Mouse (Mus musculus): ENCODE measurements around the gene Fam117a.

Fam117a gene

GRCm38 (mm10) chr11:95364388-95364787, 27.6 kb downstream of the Fam117a start:
- in situ Hi-C loops (cut with MboI, MseI) = no loop called here

GRCm38 (mm10) chr11:95365596-95365995, 28.8 kb downstream of the Fam117a start:
- in situ Hi-C loops (cut with MboI, MseI) = loop anchor here (5.0 kb wide), 1 partner anchor 43 kb away; no protein-coding TSS in a partner anchor

GRCm38 (mm10) chr11:95366280-95366897, 29.6 kb downstream of the Fam117a start:
- in situ Hi-C loops (cut with MboI, MseI) = loop anchor here (5.0 kb wide), 1 partner anchor 44 kb away; no protein-coding TSS in a partner anchor

GRCm38 (mm10) chr11:95367011-95367735, 30.4 kb downstream of the Fam117a start:
- in situ Hi-C loops (cut with MboI, MseI) = loop anchor here (5.0 kb wide), 1 partner anchor 45 kb away; no protein-coding TSS in a partner anchor

- in situ Hi-C loops (cut with MboI, MseI) = loop anchor here (5.0 kb wide), 1 partner anchor 46 kb away; no protein-coding TSS in a partner anchor
Observed at GRCm38 (mm10) chr11:95368231-95368823, 31.5 kb downstream of the Fam117a start.

- in situ Hi-C loops (cut with MboI, MseI) = loop anchor here (5.0 kb wide), 1 partner anchor 47 kb away; no protein-coding TSS in a partner anchor
Observed at GRCm38 (mm10) chr11:95368871-95369270, 32.1 kb downstream of the Fam117a start.

GRCm38 (mm10) chr11:95369964-95370890, 33.4 kb downstream of the Fam117a start:
- in situ Hi-C loops (cut with MboI, MseI) = loop anchor here (5.0 kb wide), 1 partner anchor 48 kb away; no protein-coding TSS in a partner anchor

- in situ Hi-C loops (cut with MboI, MseI) = no loop called here
Observed at GRCm38 (mm10) chr11:95371182-95371581, 34.4 kb downstream of the Fam117a start.

GRCm38 (mm10) chr11:95378926-95379325, 42.1 kb downstream of the Fam117a start:
- in situ Hi-C loops (cut with MboI, MseI) = no loop called here

GRCm38 (mm10) chr11:95379552-95379951, 42.7 kb downstream of the Fam117a start:
- in situ Hi-C loops (cut with MboI, MseI) = no loop called here

GRCm38 (mm10) chr11:95380711-95381110, 43.9 kb downstream of the Fam117a start:
- in situ Hi-C loops (cut with MboI, MseI) = no loop called here

GRCm38 (mm10) chr11:95381146-95381545, 44.3 kb downstream of the Fam117a start:
- in situ Hi-C loops (cut with MboI, MseI) = no loop called here

- in situ Hi-C loops (cut with MboI, MseI) = no loop called here
Observed at GRCm38 (mm10) chr11:95383331-95383986, 46.6 kb downstream of the Fam117a start.

GRCm38 (mm10) chr11:95384004-95384318, 47.1 kb downstream of the Fam117a start:
- in situ Hi-C loops (cut with MboI, MseI) = no loop called here

GRCm38 (mm10) chr11:95384319-95384972, 47.6 kb downstream of the Fam117a start, which contains the start of gene Slc35b1:
Slc35b1 (plus strand) TSS chr11:95384692.
- in situ Hi-C loops (cut with MboI, MseI) = no loop called here

- in situ Hi-C loops (cut with MboI, MseI) = loop anchor here (5.0 kb wide), 1 partner anchor 37 kb away; no protein-coding TSS in a partner anchor
Observed at GRCm38 (mm10) chr11:95384973-95385320, 48.1 kb downstream of the Fam117a start.

- in situ Hi-C loops (cut with MboI, MseI) = loop anchor here (5.0 kb wide), 1 partner anchor 35 kb away; no protein-coding TSS in a partner anchor
Observed at GRCm38 (mm10) chr11:95387354-95387753, 50.5 kb downstream of the Fam117a start.

GRCm38 (mm10) chr11:95389006-95389405, 52.2 kb downstream of the Fam117a start:
- in situ Hi-C loops (cut with MboI, MseI) = loop anchor here (5.0 kb wide), 1 partner anchor 33 kb away; no protein-coding TSS in a partner anchor

GRCm38 (mm10) chr11:95390420-95390819, 53.6 kb downstream of the Fam117a start:
- in situ Hi-C loops (cut with MboI, MseI) = no loop called here

GRCm38 (mm10) chr11:95391201-95391600, 54.4 kb downstream of the Fam117a start:
- in situ Hi-C loops (cut with MboI, MseI) = no loop called here

Data from regulatory T cell (primary cell).